Mouse (Mus musculus) CH12.LX (cell line): ENCODE results near the gene Pik3ca. TPM values are rescaled to one million over a fixed set of nuclear protein-coding genes. Genes with fewer than 3 reads are reported as not detected.
A peak's percentile ranks its signal among the peaks of the same experiment; 100 is the strongest.

Source experiments
- DNase-seq: peaks from one replicate; pipeline ENCODE4 v3.0.0-alpha.2; 2013; ENCODE audit errors: extremely low read depth
- H3K27ac ChIP-seq: 2 replicates; pipeline ENCODE4 v1.5.1; 2012; ENCODE audit warnings: low read depth, mild to moderate bottlenecking, control low read depth, moderate library complexity; ENCODE audit not compliant: insufficient read depth
- H3K27me3 ChIP-seq: replicated peaks from 2 replicates; pipeline ENCODE3; 2012; ENCODE audit warnings: inconsistent platforms
- H3K36me3 ChIP-seq, 2 experiments: replicated peaks in 1 of 2; 2 replicates each; pipeline versions ENCODE3 to v1.6.1; 2012; ENCODE audit warnings: inconsistent platforms in 1 of 2, low read length in 1 of 2, mild to moderate bottlenecking in 1 of 2, mixed read lengths in 1 of 2, moderate library complexity in 1 of 2; ENCODE audit not compliant: control insufficient read depth in 1 of 2, insufficient read depth in 1 of 2
- H3K4me1 ChIP-seq, 2 experiments: 2 replicates each; pipeline ENCODE4 v1.6.1; 2012; ENCODE audit warnings: inconsistent platforms in 1 of 2, moderate library complexity in 1 of 2; ENCODE audit not compliant: insufficient read depth in 2 of 2, control insufficient read depth in 1 of 2
- H3K4me2 ChIP-seq: 2 replicates; pipeline ENCODE4 v1.6.1; 2012; ENCODE audit warnings: low read depth, mild to moderate bottlenecking, control low read depth; ENCODE audit not compliant: poor library complexity, insufficient read depth, severe bottlenecking
- H3K4me3 ChIP-seq, 3 experiments: fragments of 150-350 bp in 1 of 3; sonication (generic) in 1 of 3; replicated peaks in 1 of 3; 2 replicates each; pipeline versions ENCODE3 to v1.5.1; 2011 to 2012; ENCODE audit warnings: low read depth in 2 of 3, low read length in 2 of 3, mild to moderate bottlenecking in 2 of 3, moderate library complexity in 2 of 3, control low read depth in 1 of 3, improper control_type of control experiment in 1 of 3, inconsistent platforms in 1 of 3, mixed read lengths in 1 of 3; ENCODE audit not compliant: poor library complexity in 1 of 3
- H3K79me2 ChIP-seq: replicated peaks from 2 replicates; pipeline ENCODE4 v1.6.1; 2012; ENCODE audit warnings: mild to moderate bottlenecking, moderate library complexity; ENCODE audit not compliant: control insufficient read depth, poor library complexity, insufficient read depth, severe bottlenecking; ENCODE audit errors: extremely low read depth
- H3K9ac ChIP-seq: 2 replicates; pipeline ENCODE4 v1.6.1; 2012; ENCODE audit warnings: low read depth, mild to moderate bottlenecking, control low read depth, moderate library complexity; ENCODE audit not compliant: insufficient read depth
- H3K9me3 ChIP-seq: replicated peaks from 2 replicates; pipeline ENCODE3; 2012; ENCODE audit warnings: low read length, inconsistent platforms, mixed read lengths
- BHLHE40 ChIP-seq: IDR thresholded peaks from 2 replicates; pipeline ENCODE4 v1.6.1; 2011; ENCODE audit warnings: mild to moderate bottlenecking, low read depth, low read length, improper control_type of control experiment
- CHD1 ChIP-seq: IDR thresholded peaks from 2 replicates; pipeline ENCODE4 v1.6.1; 2012; ENCODE audit warnings: low read depth, low read length, improper control_type of control experiment, inconsistent platforms
- CTCF ChIP-seq, 2 experiments: IDR thresholded peaks in 1 of 2; conservative IDR thresholded peaks in 1 of 2; 2 replicates each; pipeline ENCODE4 v1.5.1; 2011 to 2012; ENCODE audit warnings: low read depth in 2 of 2, low read length in 2 of 2, improper control_type of control experiment in 1 of 2, inconsistent platforms in 1 of 2, mild to moderate bottlenecking in 1 of 2, moderate library complexity in 1 of 2
- E2F4 ChIP-seq: IDR thresholded peaks from 2 replicates; pipeline ENCODE4 v1.6.1; 2011; ENCODE audit warnings: low read depth, low read length, improper control_type of control experiment; ENCODE audit not compliant: insufficient replicate concordance
- GABPA ChIP-seq: IDR thresholded peaks from 2 replicates; pipeline ENCODE4 v1.6.1; 2012; ENCODE audit warnings: low read depth, low read length, improper control_type of control experiment, inconsistent platforms; ENCODE audit not compliant: insufficient replicate concordance
- JUN ChIP-seq: IDR thresholded peaks from 2 replicates; pipeline ENCODE4 v1.6.1; 2011; ENCODE audit warnings: low read depth, mild to moderate bottlenecking, low read length, improper control_type of control experiment, moderate library complexity; ENCODE audit not compliant: insufficient read depth
- JUND ChIP-seq: conservative IDR thresholded peaks from 2 replicates; pipeline ENCODE4 v1.6.1; 2011; ENCODE audit warnings: low read depth, low read length, improper control_type of control experiment
- MAFK ChIP-seq: IDR thresholded peaks from 2 replicates; pipeline ENCODE4 v1.6.1; 2011; ENCODE audit warnings: low read length, improper control_type of control experiment; ENCODE audit not compliant: insufficient replicate concordance
- MAX ChIP-seq: IDR thresholded peaks from 2 replicates; pipeline ENCODE4 v1.6.1; 2011; ENCODE audit warnings: low read length, improper control_type of control experiment
- MAZ ChIP-seq: IDR thresholded peaks from 2 replicates; pipeline ENCODE4 v1.6.1; 2012; ENCODE audit warnings: low read depth, mild to moderate bottlenecking, inconsistent platforms, low read length, improper control_type of control experiment, moderate library complexity
- MXI1 ChIP-seq: IDR thresholded peaks from 2 replicates; pipeline ENCODE4 v1.6.1; 2011; ENCODE audit warnings: mild to moderate bottlenecking, low read depth, low read length, improper control_type of control experiment
- MYC ChIP-seq: IDR thresholded peaks from 2 replicates; pipeline ENCODE4 v1.6.1; 2011; ENCODE audit warnings: low read depth, mild to moderate bottlenecking, improper control_type of control experiment, low read length
- NELFE ChIP-seq: IDR thresholded peaks from 2 replicates; pipeline ENCODE4 v1.6.1; 2011; ENCODE audit warnings: low read depth, low read length, improper control_type of control experiment
- NRF1 ChIP-seq: IDR thresholded peaks from 2 replicates; pipeline ENCODE4 v1.6.1; 2014; ENCODE audit warnings: low read depth, mild to moderate bottlenecking, inconsistent platforms, low read length, improper control_type of control experiment, moderate library complexity
- PAX5 ChIP-seq: IDR thresholded peaks from 2 replicates; pipeline ENCODE4 v1.6.1; 2012; ENCODE audit warnings: low read length, inconsistent platforms, mixed read lengths
- RAD21 ChIP-seq: IDR thresholded peaks from 2 replicates; pipeline ENCODE4 v1.6.1; 2011; ENCODE audit warnings: low read depth, mild to moderate bottlenecking, low read length, improper control_type of control experiment, moderate library complexity
- RCOR1 ChIP-seq: conservative IDR thresholded peaks from 2 replicates; pipeline ENCODE4 v1.6.1; 2012; ENCODE audit warnings: low read depth, mild to moderate bottlenecking, inconsistent platforms, low read length, improper control_type of control experiment
- SIN3A ChIP-seq: IDR thresholded peaks from 2 replicates; pipeline ENCODE4 v1.6.1; 2012; ENCODE audit warnings: low read length, improper control_type of control experiment, inconsistent platforms
- TCF12 ChIP-seq: IDR thresholded peaks from 2 replicates; pipeline ENCODE4 v1.6.1; 2014; ENCODE audit warnings: low read depth, mild to moderate bottlenecking, inconsistent platforms, low read length, improper control_type of control experiment
- UBTF ChIP-seq: IDR thresholded peaks from 2 replicates; pipeline ENCODE4 v1.6.1; 2012; ENCODE audit warnings: low read depth, mild to moderate bottlenecking, inconsistent platforms, low read length, improper control_type of control experiment, moderate library complexity
- ZNF384 ChIP-seq: IDR thresholded peaks from 2 replicates; pipeline ENCODE4 v1.6.1; 2012; ENCODE audit warnings: low read depth, low read length, improper control_type of control experiment, inconsistent platforms
- dilution Hi-C: fragments of 300-500 bp; cut with MboI; formaldehyde crosslinking; loops from 2 replicates; pipeline ENCODE4 v1.14.3; 2020; ENCODE audit warnings: low sequenced_read_pairs; ENCODE audit not compliant: extremely low pct_unique_long_range_greater_than_20kb, extremely low pct_ligation_motif_present
- in situ Hi-C: fragments of 300-500 bp; cut with MboI; formaldehyde crosslinking; loops from 3 replicates; pipeline ENCODE4 v1.14.3; 2019; ENCODE audit warnings: low sequenced_read_pairs, low pct_ligation_motif_present, low pct_unique_long_range_greater_than_20kb, mixed read lengths
- polyA plus RNA-seq: library from polyadenylated mRNA; unstranded; fragments of >175 nt; gene quantifications from 2 replicates; pipeline ENCODE4 v1.2.1, GENCODE M21; 2012; ENCODE audit warnings: low read depth; ENCODE audit not compliant: insufficient read length
- total RNA-seq, 2 experiments: library from RNA; depleted of rRNA; stranded (reverse); fragments of 300-350 nt in 1 of 2; fragments of >200 nt in 1 of 2; gene quantifications; 2 replicates each; pipeline ENCODE4 v1.2.3; 2012 to 2014

Gene Pik3ca
- total RNA-seq (2012; rRNA removed), result 19.6 and 21.1 TPM in 2 replicates
- 26.5 and 32.8 TPM in 2 replicates for total RNA-seq (2014; rRNA removed)
- 11.1 and 19.1 TPM in 2 replicates for polyA plus RNA-seq

DNA sequence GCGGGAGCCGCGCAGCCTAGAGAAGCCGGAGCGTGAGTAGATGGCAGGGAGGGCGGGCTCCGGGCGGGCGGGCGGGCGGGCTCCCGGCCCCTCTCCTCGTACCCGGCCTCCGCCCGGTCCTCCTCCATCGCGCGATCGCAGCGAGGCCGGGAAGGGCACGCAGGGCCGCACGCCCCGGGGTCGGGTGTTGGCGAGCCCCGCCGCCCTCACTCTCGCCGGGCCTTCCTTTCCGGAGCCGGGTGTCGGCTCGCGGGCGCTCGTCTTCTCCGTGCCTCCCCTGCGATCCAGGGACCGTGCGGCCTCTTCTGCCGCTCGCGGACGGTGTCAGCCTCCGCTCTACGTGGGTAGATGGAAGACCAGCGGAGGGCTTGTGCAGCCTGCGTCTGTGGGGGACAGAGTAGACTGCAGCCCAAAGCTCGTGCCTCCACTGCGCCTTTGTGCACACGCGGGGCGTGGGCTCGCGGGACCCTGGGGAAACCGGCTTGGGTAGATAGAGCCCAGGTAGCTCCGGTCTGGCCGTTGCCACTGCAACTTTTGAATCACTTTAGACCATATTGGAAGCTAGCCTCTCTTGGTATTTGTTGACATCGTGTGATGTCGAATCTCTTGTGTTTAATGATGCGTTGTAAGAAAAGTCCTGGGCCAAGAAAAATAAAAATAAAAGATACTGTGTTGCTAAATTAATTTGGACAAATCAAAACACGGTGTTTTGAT is at the start of gene Pik3ca:
TSS of gene Pik3ca (plus strand) at position 211 of the 714 bp plus-strand sequence.
- Histone ChIP-seq H3K4me1 (peaks cover 11 to 42% of the 10 kb centered on the region in 2 experiments), H3K27me3 (no peaks in the 10 kb centered on the region), H3K4me2 (peak within 1 kb of the TSS; percentile 83), H3K27ac (peak within 1 kb of the TSS; percentile 66), H3K9me3 (no peaks in the 10 kb centered on the region), H3K36me3 (peaks cover 0 to 10% of the 10 kb centered on the region in 2 experiments), H3K4me3 (peak within 1 kb of the TSS; percentile 74 to 86 (median 83)), H3K79me2 (peaks cover 49% of the 10 kb centered on the region), H3K9ac (peak within 1 kb of the TSS; percentile 96)
- dilution Hi-C loops, result no loop called here
- peak; percentile 49 for DNase-seq
- TF ChIP-seq CTCF (conservative IDR thresholded peaks at IDR 0.05 in 1 of 2, IDR thresholded peaks at IDR 0.05 in 1 of 2; ENCODE audit: low read depth in 2 of 2, low read length in 2 of 2) (no peak), MYC (no peak), MAFK (no peak), MAZ (no peak), E2F4 (no peak), MXI1 (no peak; the same call in 1 of the 2 replicates), UBTF (peak; percentile 100), ZNF384 (no peak), NELFE (no peak), GABPA (no peak), SIN3A (peak; percentile 50; the same call in 1 of the 2 replicates), NRF1 (no peak), BHLHE40 (no peak), CHD1 (no peak), JUND (no peak), RCOR1 (no peak), TCF12 (no peak), MAX (peak; percentile 6; the same call in 1 of the 2 replicates), PAX5 (no peak), JUN (no peak), RAD21 (no peak)
- in situ Hi-C loops, result no loop called here
